8 mouse cellular contexts compared by ENCODE assay signal in the genomic region with DNA sequence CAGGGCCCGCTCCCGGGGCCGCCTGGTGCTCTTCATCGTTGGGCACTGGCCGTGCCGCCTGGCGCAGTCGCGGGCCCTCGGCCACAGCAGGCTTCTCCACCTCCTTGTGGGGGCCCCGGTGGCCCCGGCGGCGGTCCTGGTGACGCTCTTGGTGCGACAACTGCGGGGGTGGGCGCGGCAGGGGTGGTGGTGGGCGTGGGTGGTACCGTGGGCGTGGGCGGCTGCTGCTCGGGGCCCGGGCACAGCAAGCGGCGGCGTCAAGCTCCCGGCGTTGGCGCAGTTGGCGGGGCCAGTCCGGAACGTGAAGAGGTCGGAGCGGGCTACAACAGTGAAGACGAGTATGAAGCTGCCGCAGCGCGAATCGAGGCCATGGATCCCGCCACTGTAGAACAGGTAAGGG. TPM values are rescaled to one million over a fixed set of nuclear protein-coding genes. Genes with fewer than 3 reads are reported as not detected.
DNase-seq lines count a peak whose midpoint lies in the region; TF ChIP-seq lines count a peak whose summit lies in the region.

No protein-coding gene starts in this region.

- peaks cover 48% of the 10 kb centered on the region for H3K79me2 ChIP-seq in myocyte (ENCODE audit: control insufficient read depth, insufficient read depth)

- H3ac ChIP-seq in myocyte (ENCODE audit: control insufficient read depth, insufficient read length): peak overlapping the region; percentile 84

- H3K4me3 ChIP-seq in lung, adult 2 months (replicated peaks; ENCODE audit: extremely low read depth, low read depth, low read length): peak overlapping the region; percentile 81
- peak overlapping the region; percentile 95 for H3K4me3 ChIP-seq in bone marrow macrophage, adult 2 months (ENCODE audit: insufficient read depth, low read length)
- H3K4me3 ChIP-seq in limb, embryonic 10.5 days: peak overlapping the region; percentile 82
- H3K4me3 ChIP-seq in myocyte: peak overlapping the region; percentile 49

- peak overlapping the region; percentile 90 for H3K4me2 ChIP-seq in myocyte (ENCODE audit: low read depth)

- 0 out of 2 replicates have a peak, but pooled peaks cover 3% of the 10 kb centered on the region for H3K27me3 ChIP-seq in limb, embryonic 10.5 days (ENCODE audit: low read depth, poor library complexity, severe bottlenecking)
- H3K27me3 ChIP-seq in myocyte (ENCODE audit: control insufficient read depth, insufficient read depth, insufficient read length): no peaks in the 10 kb centered on the region

- H3K27ac ChIP-seq in bone marrow macrophage, adult 2 months (ENCODE audit: insufficient read depth, low read depth, low read length): peak overlapping the region; percentile 82
- peak overlapping the region; percentile 87 for H3K27ac ChIP-seq in limb, embryonic 10.5 days

- peaks cover 5% of the 10 kb centered on the region; the same call in 1 of the 2 replicates for H3K4me1 ChIP-seq in lung, adult 2 months (ENCODE audit: control insufficient read depth, insufficient read depth, low read length)
- H3K4me1 ChIP-seq in bone marrow macrophage, adult 2 months (ENCODE audit: control insufficient read depth, insufficient read depth, low read length): peaks cover 12% of the 10 kb centered on the region
- H3K4me1 ChIP-seq in limb, embryonic 10.5 days: peaks cover 6% of the 10 kb centered on the region; the same call in 1 of the 2 replicates

- no peak for TF ChIP-seq POLR2A in lung, adult 2 months (IDR thresholded peaks at IDR 0.05; ENCODE audit: borderline replicate concordance, extremely low read depth, low read depth, low read length)
- TF ChIP-seq POLR2A in bone marrow macrophage, adult 2 months (IDR thresholded peaks at IDR 0.05; ENCODE audit: borderline replicate concordance, low read depth, low read length): no peak
- TF ChIP-seq POLR2A in myocyte (IDR thresholded peaks at IDR 0.05; ENCODE audit: insufficient read length, low read depth): no peak

- no peak for TF ChIP-seq CTCF in lung, adult 2 months (IDR thresholded peaks at IDR 0.05; ENCODE audit: insufficient read depth, low read length)
- TF ChIP-seq CTCF in bone marrow macrophage, adult 2 months (IDR thresholded peaks at IDR 0.05; ENCODE audit: low read depth, low read length): no peak

- H3K36me3 ChIP-seq in limb, embryonic 10.5 days: no peaks in the 10 kb centered on the region
- no peaks in the 10 kb centered on the region for H3K36me3 ChIP-seq in myocyte (ENCODE audit: control insufficient read depth, insufficient read depth)

- DNase-seq in lung, adult 2 months: peak; percentile 12
- DNase-seq in lung, postnatal 14 days: no peak
- peak; percentile 11 for DNase-seq in gastrocnemius, postnatal 10 days
- peak; percentile 31 for DNase-seq in limb, embryonic 10.5 days (ENCODE audit: low spot score)
- DNase-seq in thymus, postnatal 4 days: peak; percentile 59
- no peak for DNase-seq in embryo, embryonic 9.5 days (ENCODE audit: extremely low spot score)

- H3K9me3 ChIP-seq in limb, embryonic 10.5 days (replicated peaks): no peaks in the 10 kb centered on the region

- 34% methylated on average over 42 of the region's 42 CpGs for whole genome bisulfite sequencing in lung, adult 2 months
- WGBS in limb, embryonic 10.5 days: 14% methylated on average over 42 of the region's 42 CpGs

TF ChIP-seq in myocyte, 11 proteins besides CTCF, POLR2A, EP300 and RAD21:
- TF ChIP-seq E2F4 (IDR thresholded peaks at IDR 0.05; ENCODE audit: insufficient read depth): no peak
- TF ChIP-seq CEBPB (IDR thresholded peaks at IDR 0.05; ENCODE audit: insufficient read depth, poor library complexity, severe bottlenecking): no peak
- TF ChIP-seq USF1 (IDR thresholded peaks at IDR 0.05; ENCODE audit: low read depth): no peak
- TF ChIP-seq MYOD1 (IDR thresholded peaks at IDR 0.05; ENCODE audit: control insufficient read depth in 1 of 3, insufficient read length in 2 of 3, low read depth in 2 of 3): no peak
- TF ChIP-seq POLR2AphosphoS2 (IDR thresholded peaks at IDR 0.05; ENCODE audit: insufficient read length, low read depth): no peak
- TF ChIP-seq TCF12 (IDR thresholded peaks at IDR 0.05; ENCODE audit: insufficient read depth, poor library complexity, severe bottlenecking): no peak
- TF ChIP-seq MYOG (IDR thresholded peaks at IDR 0.05; ENCODE audit: control insufficient read depth in 1 of 3, insufficient read depth in 1 of 3, insufficient read length in 2 of 3, low read depth in 2 of 3): no peak
- no peak for TF ChIP-seq REST (IDR thresholded peaks at IDR 0.05; ENCODE audit: insufficient read depth, insufficient read length)
- no peak for TF ChIP-seq MAX (IDR thresholded peaks at IDR 0.05; ENCODE audit: low read depth)
- TF ChIP-seq TCF3 (IDR thresholded peaks at IDR 0.05; ENCODE audit: insufficient read length, low read depth): no peak
- TF ChIP-seq SRF (IDR thresholded peaks at IDR 0.05; ENCODE audit: control insufficient read depth, insufficient read length, low read depth): no peak

RNA-seq across cellular contexts. Expression of gene Otud5, which starts 1.2 kb away (rescaled TPM):
- polyA plus RNA-seq in lung, adult 2 months (2012; rRNA removed): 31.0 and 43.3 TPM in 2 replicates
- polyA plus RNA-seq in bone marrow macrophage, adult 2 months (2012; ENCODE audit: insufficient read depth, insufficient read length, missing spikeins): 113 and 115 TPM in 2 replicates
- total RNA-seq in gastrocnemius, postnatal 10 days (2021): 10 to 100 TPM; 21.3 to 27.8 TPM
- 41.4 and 47.5 TPM in 2 replicates for polyA plus RNA-seq in limb, embryonic 10.5 days (2016; fragmentation: Nextera tagmentation; extraction: Ambion mirVana)
- polyA plus RNA-seq in myocyte (2012; fragmentation: generic; extraction: Trizol): 36.3 TPM

RNA-seq across cellular contexts. Expression of gene Kcnd1, which starts 20.2 kb away (rescaled TPM):
- 0.84 and 1.0 TPM in 2 replicates for polyA plus RNA-seq in lung, adult 2 months (2012; rRNA removed)
- polyA plus RNA-seq in bone marrow macrophage, adult 2 months (2012; ENCODE audit: insufficient read depth, insufficient read length, missing spikeins): 0.35 and 0.56 TPM in 2 replicates
- total RNA-seq in gastrocnemius, postnatal 10 days (2021): 1 to 10 TPM; 1.2 to 1.3 TPM
- polyA plus RNA-seq in limb, embryonic 10.5 days (2016; fragmentation: Nextera tagmentation; extraction: Ambion mirVana): 0.85 and 1.2 TPM in 2 replicates
- polyA plus RNA-seq in myocyte (2012; fragmentation: generic; extraction: Trizol): 0.16 TPM

RNA-seq across cellular contexts. Expression of gene Pim2, which starts 35.7 kb away (rescaled TPM):
- polyA plus RNA-seq in lung, adult 2 months (2012; rRNA removed): 12.2 and 13.6 TPM in 2 replicates
- polyA plus RNA-seq in bone marrow macrophage, adult 2 months (2012; ENCODE audit: insufficient read depth, insufficient read length, missing spikeins): 8.6 and 11.4 TPM in 2 replicates
- total RNA-seq in gastrocnemius, postnatal 10 days (2021): 1 to 10 TPM; 1.1 to 2.4 TPM
- 6.2 TPM in 2 replicates for polyA plus RNA-seq in limb, embryonic 10.5 days (2016; fragmentation: Nextera tagmentation; extraction: Ambion mirVana)
- polyA plus RNA-seq in myocyte (2012; fragmentation: generic; extraction: Trizol): 3.0 TPM

RNA-seq across cellular contexts. Expression of gene Slc35a2, which starts 41.5 kb away (rescaled TPM):
- polyA plus RNA-seq in lung, adult 2 months (2012; rRNA removed): 73.7 and 74.0 TPM in 2 replicates
- polyA plus RNA-seq in bone marrow macrophage, adult 2 months (2012; ENCODE audit: insufficient read depth, insufficient read length, missing spikeins): 28.0 and 36.2 TPM in 2 replicates
- 10 to 100 TPM in 1 of 2 experiments, 1 to 10 TPM in 1; 10.0 to 14.8 TPM for total RNA-seq in gastrocnemius, postnatal 10 days (2021)
- 23.3 and 24.0 TPM in 2 replicates for polyA plus RNA-seq in limb, embryonic 10.5 days (2016; fragmentation: Nextera tagmentation; extraction: Ambion mirVana)
- polyA plus RNA-seq in myocyte (2012; fragmentation: generic; extraction: Trizol): 32.9 TPM

RNA-seq across cellular contexts. Expression of gene Gripap1, which starts 52.8 kb away (rescaled TPM):
- polyA plus RNA-seq in lung, adult 2 months (2012; rRNA removed): 19.0 and 32.4 TPM in 2 replicates
- polyA plus RNA-seq in bone marrow macrophage, adult 2 months (2012; ENCODE audit: insufficient read depth, insufficient read length, missing spikeins): 94.8 and 103 TPM in 2 replicates
- 10 to 100 TPM; 15.3 to 22.7 TPM for total RNA-seq in gastrocnemius, postnatal 10 days (2021)
- polyA plus RNA-seq in limb, embryonic 10.5 days (2016; fragmentation: Nextera tagmentation; extraction: Ambion mirVana): 29.5 and 36.3 TPM in 2 replicates
- 19.8 TPM for polyA plus RNA-seq in myocyte (2012; fragmentation: generic; extraction: Trizol)

Comparison
In these comparisons a context has a peak if more than half of its experiments do, and no peak if none do; other contexts are left out.
1. DNase-seq: peak in lung, adult 2 months (single experiment), gastrocnemius, postnatal 10 days (single experiment), limb, embryonic 10.5 days (single experiment) and thymus, postnatal 4 days (single experiment); none in lung, postnatal 14 days (single experiment) and embryo, embryonic 9.5 days (single experiment).
2. Peak in every context shown above with its lines, with median percentiles within 50 percentile points of each other: H3K4me3 ChIP-seq.